Mouse (Mus musculus) hindbrain, postnatal 0 days (tissue): ENCODE measurements at regions not wholly inside any gene's neighbourhood (a gene's known extent, or its start where the extent isn't known, plus 50 kb on each side); places are given as distances from the start of the nearest gene placed in this dataset.

Source experiments
- ATAC-seq: fragments of 200-750 bp; cut with Nextera tagmentation; 2 replicates; pipeline ENCODE4 v1.8.0; 2017; ENCODE audit warnings: mild to moderate bottlenecking, moderate TSS enrichment, moderate library complexity
- DNase-seq: peaks from one replicate; pipeline ENCODE4 v3.0.0-alpha.2; 2015; ENCODE audit warnings: low spot score
- H3K27ac ChIP-seq: fragments of 300-500 bp; sonication (generic); 2 replicates; pipeline ENCODE4 v1.5.1; 2014; ENCODE audit warnings: mild to moderate bottlenecking
- H3K27me3 ChIP-seq: fragments of 300-500 bp; sonication (generic); 2 replicates; pipeline ENCODE4 v1.6.1; 2014; ENCODE audit warnings: low read length, mixed read lengths; ENCODE audit not compliant: insufficient read depth
- H3K36me3 ChIP-seq: fragments of 300-500 bp; sonication (generic); 2 replicates; pipeline ENCODE4 v1.6.1; 2014; ENCODE audit warnings: low read length, mixed read lengths; ENCODE audit not compliant: insufficient read depth
- H3K4me1 ChIP-seq: fragments of 300-500 bp; sonication (generic); 2 replicates; pipeline ENCODE4 v1.6.1; 2014; ENCODE audit warnings: antibody characterized with exemption, low read length, mixed read lengths; ENCODE audit not compliant: insufficient read depth
- H3K4me2 ChIP-seq: fragments of 300-500 bp; sonication (generic); 2 replicates; pipeline ENCODE4 v1.6.1; 2014; ENCODE audit warnings: low read depth, mild to moderate bottlenecking, low read length, moderate library complexity, mixed read lengths
- H3K4me3 ChIP-seq: fragments of 300-500 bp; sonication (generic); 2 replicates; pipeline ENCODE4 v1.5.1; 2014; ENCODE audit warnings: low read length
- H3K9ac ChIP-seq: fragments of 300-500 bp; sonication (generic); replicated peaks from 2 replicates; pipeline ENCODE4 v1.6.1; 2014; ENCODE audit warnings: mild to moderate bottlenecking, low read length, moderate library complexity, mixed read lengths
- H3K9me3 ChIP-seq: fragments of 300-500 bp; sonication (generic); 2 replicates; pipeline ENCODE4 v1.6.1; 2016; ENCODE audit warnings: low read length, mixed read lengths
- CTCF ChIP-seq: IDR thresholded peaks from 2 replicates; pipeline ENCODE4 v1.5.1; 2016; ENCODE audit warnings: antibody characterized with exemption, control low read depth, low read depth
- WGBS: fragments of 180-500 bp; shearing (Covaris S2); extraction: QIAGEN DNeasy Blood & Tissue Kit; methylation state at CpG from one replicate; pipeline ENCODE4 v1.1.7; 2014; 5-methylcytosine and 5-hydroxymethylcytosine counted together

GRCm38 (mm10) chr15:62889798-62890197 lies 955.2 kb downstream of the Gsdmc2 start:
- DNase-seq (no peak), ATAC-seq (no peak)
- Histone ChIP-seq H3K4me2 (no peak overlapping the region), H3K27me3 (no peaks in the 10 kb centered on the region), H3K27ac (no peak overlapping the region), H3K4me1 (no peaks in the 10 kb centered on the region), H3K9me3 (no peaks in the 10 kb centered on the region), H3K36me3 (no peaks in the 10 kb centered on the region), H3K9ac (no peak overlapping the region), H3K4me3 (no peak overlapping the region)
- WGBS = 78% methylated on average over 4 of the region's 4 CpGs
- no peak for TF ChIP-seq CTCF

- Histone ChIP-seq H3K4me3 (no peak overlapping the region), H3K9me3 (no peaks in the 10 kb centered on the region), H3K36me3 (no peaks in the 10 kb centered on the region), H3K4me2 (no peak overlapping the region), H3K27me3 (no peaks in the 10 kb centered on the region), H3K4me1 (no peaks in the 10 kb centered on the region), H3K27ac (no peak overlapping the region), H3K9ac (no peak overlapping the region)
- TF ChIP-seq CTCF = no peak
- 89% methylated on average over 4 of the region's 4 CpGs for WGBS
- ATAC-seq (no peak), DNase-seq (no peak)
These were observed 959.6 kb downstream of the Gsdmc2 start for GRCm38 (mm10) chr15:62885331-62885730.

GRCm38 (mm10) chr15:62871082-62871766 lies 973.8 kb downstream of the Gsdmc2 start:
- Histone ChIP-seq H3K4me3 (no peak overlapping the region), H3K9ac (no peak overlapping the region), H3K4me2 (no peak overlapping the region), H3K4me1 (no peaks in the 10 kb centered on the region), H3K36me3 (no peaks in the 10 kb centered on the region), H3K9me3 (no peaks in the 10 kb centered on the region), H3K27ac (no peak overlapping the region), H3K27me3 (no peaks in the 10 kb centered on the region)
- ATAC-seq = no peak
- WGBS = 83% methylated on average over 1 of the region's 1 CpGs
- no peak for DNase-seq
- TF ChIP-seq CTCF = no peak

- TF ChIP-seq CTCF = no peak
- H3K9me3 ChIP-seq = no peaks in the 10 kb centered on the region
- WGBS = 86% methylated on average over 1 of the region's 1 CpGs
- no peak for DNase-seq
- no peak overlapping the region for H3K9ac ChIP-seq
- no peaks in the 10 kb centered on the region for H3K27me3 ChIP-seq
- H3K4me1 ChIP-seq = no peaks in the 10 kb centered on the region
- H3K36me3 ChIP-seq = no peaks in the 10 kb centered on the region
- ATAC-seq = no peak
- no peak overlapping the region for H3K4me2 ChIP-seq
- H3K4me3 ChIP-seq = no peak overlapping the region
- H3K27ac ChIP-seq = no peak overlapping the region
These were observed 982.4 kb downstream of the Gsdmc2 start for GRCm38 (mm10) chr15:62862574-62862973.

- H3K4me3 ChIP-seq = no peak overlapping the region
These were observed 983.6 kb downstream of the Gsdmc2 start for GRCm38 (mm10) chr15:62861422-62861821.

GRCm38 (mm10) chr15:62849326-62849725 lies 995.7 kb downstream of the Gsdmc2 start:
- Histone ChIP-seq H3K9ac (no peak overlapping the region), H3K27ac (no peak overlapping the region), H3K36me3 (no peaks in the 10 kb centered on the region), H3K4me1 (no peaks in the 10 kb centered on the region), H3K4me3 (no peak overlapping the region), H3K27me3 (no peaks in the 10 kb centered on the region), H3K9me3 (no peaks in the 10 kb centered on the region), H3K4me2 (no peak overlapping the region)
- ATAC-seq = no peak
- no peak for TF ChIP-seq CTCF
- DNase-seq = no peak

More at GRCm38 (mm10) chr15:62861422-62861821, 983.6 kb downstream of the Gsdmc2 start:
- Histone ChIP-seq H3K9ac (no peak overlapping the region), H3K4me2 (no peak overlapping the region), H3K27ac (no peak overlapping the region), H3K36me3 (no peaks in the 10 kb centered on the region), H3K4me1 (no peaks in the 10 kb centered on the region), H3K9me3 (no peaks in the 10 kb centered on the region), H3K27me3 (no peaks in the 10 kb centered on the region)
- DNase-seq (no peak), ATAC-seq (no peak)
- no peak for TF ChIP-seq CTCF

- H3K9me3 ChIP-seq = no peaks in the 10 kb centered on the region
- no peak for TF ChIP-seq CTCF
- H3K4me3 ChIP-seq = no peak overlapping the region
- no peak overlapping the region for H3K27ac ChIP-seq
- H3K9ac ChIP-seq = no peak overlapping the region
- H3K4me1 ChIP-seq = no peaks in the 10 kb centered on the region
- H3K36me3 ChIP-seq = no peaks in the 10 kb centered on the region
- 72% methylated on average over 3 of the region's 3 CpGs for WGBS
- H3K27me3 ChIP-seq = no peaks in the 10 kb centered on the region
- ATAC-seq (no peak), DNase-seq (peak; percentile 2)
- H3K4me2 ChIP-seq = no peak overlapping the region
These were observed 999.1 kb downstream of the Gsdmc2 start for GRCm38 (mm10) chr15:62845884-62846283.
